ENCODE assay signal across 25 mouse cellular contexts in the genomic region with DNA sequence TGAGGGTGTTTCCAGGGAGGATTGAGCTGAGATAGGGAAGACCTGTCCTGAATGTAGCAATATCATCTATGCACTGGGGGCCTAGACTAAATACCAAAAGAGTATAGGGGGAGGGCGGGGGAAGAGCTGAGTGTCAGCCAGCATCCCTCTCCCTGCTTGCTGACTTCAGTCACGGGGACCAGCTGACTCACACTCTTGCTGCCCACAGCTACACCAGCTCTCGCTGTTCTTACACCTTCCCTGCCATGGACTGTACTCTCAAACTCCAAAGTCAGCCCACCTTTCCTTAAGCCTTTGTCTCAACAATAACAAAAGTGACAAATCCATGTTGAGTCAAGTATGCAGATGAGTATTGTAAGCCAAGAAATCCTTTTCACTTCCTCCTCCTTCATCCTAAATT.
"Had no signal": no experiment of that assay in that cellular context is flagged by ENCODE, and none has a peak within 500 bp of the region (broad histone marks: within the 10 kb centered on the region; RNA-seq: fewer than 3 reads in every experiment).

No protein-coding gene starts in this region.

- DNase-seq: gastrocnemius, postnatal 14 days; gastrocnemius, postnatal 36 days; heart, adult 11 months; heart, adult 2 months; heart, postnatal 14 days; heart, postnatal 36 days; kidney, adult 11 months; kidney, adult 2 months; kidney, adult 9 months; kidney, postnatal 14 days; kidney, postnatal 36 days; layer of hippocampus, adult 9-11 months; layer of hippocampus, postnatal 36 days; left cerebral cortex, postnatal 4 days had no signal

- H3K4me1 ChIP-seq: heart, embryonic 13.5 days; heart, embryonic 15.5 days; limb, embryonic 13.5 days; limb, embryonic 15.5 days; liver, embryonic 12.5 days had no signal

- H3K27ac ChIP-seq: heart, adult 2 months; heart, embryonic 13.5 days; heart, embryonic 15.5 days; hindbrain, embryonic 13.5 days; hindbrain, embryonic 15.5 days; hindbrain, postnatal 0 days; kidney, embryonic 15.5 days; kidney, postnatal 0 days; left cerebral cortex, adult 2 months; limb, embryonic 13.5 days; limb, embryonic 15.5 days; liver, embryonic 12.5 days had no signal

- H3K36me3 ChIP-seq: heart, embryonic 13.5 days; heart, embryonic 15.5 days; hindbrain, embryonic 13.5 days; hindbrain, embryonic 15.5 days; kidney, embryonic 15.5 days; limb, embryonic 13.5 days; limb, embryonic 15.5 days; liver, embryonic 12.5 days had no signal

- H3K4me3 ChIP-seq: heart, adult 2 months; heart, embryonic 13.5 days; heart, embryonic 15.5 days; hindbrain, embryonic 13.5 days; hindbrain, embryonic 15.5 days; kidney, embryonic 15.5 days; left cerebral cortex, adult 2 months; limb, embryonic 13.5 days; limb, embryonic 15.5 days; liver, embryonic 12.5 days had no signal
